Mouse (Mus musculus) intestine, postnatal 0 days (tissue): Measurements from ENCODE around the gene Ppp1ca. TPM values are rescaled to one million over a fixed set of nuclear protein-coding genes. Genes with fewer than 3 reads are reported as not detected.

Experiments used
- ATAC-seq: fragments of 200-750 bp; cut with Nextera tagmentation; 2 replicates; pipeline ENCODE4 v1.8.0; 2017; ENCODE audit warnings: mild to moderate bottlenecking, moderate TSS enrichment, moderate library complexity
- H3K27ac ChIP-seq: fragments of 300-500 bp; sonication (generic); 2 replicates; pipeline ENCODE4 v1.5.1; 2014; ENCODE audit warnings: mild to moderate bottlenecking, low read depth, low read length, moderate library complexity
- H3K27me3 ChIP-seq: fragments of 300-500 bp; sonication (generic); replicated peaks from 2 replicates; pipeline ENCODE4 v1.6.1; 2014; ENCODE audit warnings: low read length, mixed read lengths; ENCODE audit not compliant: control insufficient read depth, insufficient read depth
- H3K36me3 ChIP-seq: fragments of 300-500 bp; sonication (generic); 2 replicates; pipeline ENCODE4 v1.6.1; 2014; ENCODE audit warnings: mild to moderate bottlenecking, moderate library complexity; ENCODE audit not compliant: control insufficient read depth, insufficient read depth
- H3K4me1 ChIP-seq: fragments of 300-500 bp; sonication (generic); replicated peaks from 2 replicates; pipeline ENCODE4 v1.6.1; 2014; ENCODE audit warnings: antibody characterized with exemption, low read length, mixed read lengths; ENCODE audit not compliant: control insufficient read depth, insufficient read depth
- H3K4me2 ChIP-seq: fragments of 300-500 bp; sonication (generic); replicated peaks from 2 replicates; pipeline ENCODE4 v1.6.1; 2014; ENCODE audit warnings: low read depth, mild to moderate bottlenecking, moderate library complexity
- H3K4me3 ChIP-seq: fragments of 300-500 bp; sonication (generic); 2 replicates; pipeline ENCODE4 v1.5.1; 2014; ENCODE audit warnings: low read depth, low read length
- H3K9ac ChIP-seq: fragments of 300-500 bp; sonication (generic); 2 replicates; pipeline ENCODE4 v1.6.1; 2014; ENCODE audit warnings: mild to moderate bottlenecking, low read depth, low read length
- H3K9me3 ChIP-seq: fragments of 300-500 bp; sonication (generic); 2 replicates; pipeline ENCODE4 v1.6.1; 2016; ENCODE audit warnings: mixed run types; ENCODE audit not compliant: control insufficient read depth
- CTCF ChIP-seq: sonication (generic); IDR thresholded peaks from 2 replicates; pipeline ENCODE4 v1.5.1; 2016; ENCODE audit warnings: low read depth, mild to moderate bottlenecking, control low read depth, antibody characterized with exemption, moderate library complexity
- WGBS: fragments of 180-500 bp; shearing (Covaris S2); extraction: QIAGEN DNeasy Blood & Tissue Kit; methylation state at CpG from one replicate; pipeline ENCODE4 v1.1.7; 2014; 5-methylcytosine and 5-hydroxymethylcytosine counted together
- polyA plus RNA-seq: library from polyadenylated mRNA; unstranded; fragments of >200 nt; fragmentation: Nextera tagmentation; extraction: Ambion mirVana; gene quantifications from 2 replicates; pipeline ENCODE4 v1.2.1, GENCODE M21; 2015

Gene Ppp1ca
- polyA plus RNA-seq, 1 experiment from 2014 or later, result 382 TPM

DNA sequence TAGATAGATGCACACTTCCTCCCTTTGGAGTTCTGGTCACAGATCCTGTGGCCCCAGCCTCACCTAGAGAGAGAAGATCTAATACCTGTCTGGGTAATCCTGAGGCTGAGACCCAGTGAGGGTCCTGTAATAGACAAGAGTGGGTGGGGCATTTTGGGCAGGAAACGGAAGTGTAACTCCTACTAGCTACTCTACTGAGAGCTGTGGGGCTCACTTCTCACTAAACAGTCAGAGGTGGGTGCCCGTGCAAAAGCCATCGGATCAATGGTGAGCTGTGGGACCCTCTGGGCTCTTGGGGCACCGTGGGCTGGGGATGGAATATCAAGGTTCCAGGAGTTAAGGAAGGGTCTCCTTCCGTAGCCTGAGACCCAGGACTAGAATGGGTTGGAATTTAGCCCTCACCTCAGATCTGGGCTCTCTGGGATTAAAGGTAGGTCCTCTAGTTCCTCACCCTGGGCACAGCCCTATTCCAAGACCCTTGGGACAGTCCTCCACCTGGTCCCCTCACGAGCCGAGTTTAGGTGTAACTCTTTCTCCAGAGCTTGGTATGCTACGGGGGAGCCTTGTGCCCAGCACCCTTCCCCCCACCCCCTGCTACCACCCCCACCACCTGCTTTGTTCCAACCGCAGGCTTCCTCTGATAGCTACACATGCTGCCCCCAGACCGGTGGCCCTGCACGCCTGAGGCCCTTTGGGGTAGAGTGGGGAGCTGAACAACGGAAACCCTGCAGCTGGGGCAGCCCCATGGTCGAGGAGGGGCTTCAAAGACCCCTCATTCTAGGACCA is 37.2 kb upstream of the Ppp1ca start:
- H3K36me3 ChIP-seq, result peaks cover 75% of the 10 kb centered on the region
- H3K27ac ChIP-seq, result no peak overlapping the region
- H3K27me3 ChIP-seq, result no peaks in the 10 kb centered on the region
- 76% methylated on average over 13 of the region's 13 CpGs for WGBS
- H3K4me1 ChIP-seq, result peaks cover 4% of the 10 kb centered on the region; the same call in 1 of the 2 replicates
- no peaks in the 10 kb centered on the region for H3K9me3 ChIP-seq
- ATAC-seq, result no peak
- H3K9ac ChIP-seq, result no peak overlapping the region
- H3K4me2 ChIP-seq, result no peak overlapping the region
- no peak overlapping the region for H3K4me3 ChIP-seq
- TF ChIP-seq CTCF, result no peak

DNA sequence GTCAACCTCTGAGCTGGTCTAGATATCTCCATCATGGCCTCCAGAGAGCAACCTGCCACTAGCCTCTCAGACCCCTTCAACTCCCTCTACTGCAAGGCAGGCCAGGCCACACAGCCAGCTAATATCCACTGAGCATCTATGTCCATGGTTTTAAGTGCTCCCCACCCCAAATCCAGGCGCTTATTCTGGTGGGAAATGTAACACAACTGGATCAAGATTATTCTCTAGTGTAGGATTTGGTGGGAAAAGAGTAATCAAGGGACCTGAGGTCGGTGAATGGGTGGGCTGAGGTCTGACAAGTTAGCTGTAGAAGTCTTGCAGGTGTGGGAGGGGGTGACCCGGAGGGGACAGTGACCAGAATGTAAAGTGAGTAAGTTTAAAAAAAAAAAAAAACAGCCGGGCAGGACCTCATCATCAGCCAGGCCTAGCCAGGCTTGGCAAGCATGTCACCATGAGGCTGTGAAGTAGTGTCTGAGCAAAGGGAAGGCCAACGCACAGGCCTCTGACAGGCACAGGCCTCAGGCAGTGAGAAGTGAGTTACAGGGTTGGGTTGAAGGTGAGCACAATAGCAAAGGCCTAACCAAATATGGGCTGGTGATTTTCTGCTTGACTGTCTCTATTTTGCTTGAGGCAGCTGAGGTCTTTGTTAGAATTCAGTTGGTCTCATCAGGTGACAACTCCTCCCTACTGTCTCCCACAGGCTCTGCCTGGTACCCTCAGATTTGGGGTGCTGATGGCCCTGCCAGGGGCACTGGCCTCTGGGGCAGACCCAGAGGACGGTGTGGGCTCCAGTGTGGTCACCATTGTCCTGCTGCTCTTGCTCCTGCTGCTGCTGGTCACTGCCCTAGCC is 36.4 kb upstream of the Ppp1ca start:
- Histone ChIP-seq H3K4me3 (no peak overlapping the region), H3K27ac (no peak overlapping the region), H3K27me3 (no peaks in the 10 kb centered on the region), H3K36me3 (peaks cover 74% of the 10 kb centered on the region), H3K4me1 (no peaks in the 10 kb centered on the region), H3K9me3 (no peaks in the 10 kb centered on the region), H3K4me2 (no peak overlapping the region), H3K9ac (no peak overlapping the region)
- 80% methylated on average over 6 of the region's 6 CpGs for WGBS
- no peak for TF ChIP-seq CTCF
- ATAC-seq, result no peak

DNA sequence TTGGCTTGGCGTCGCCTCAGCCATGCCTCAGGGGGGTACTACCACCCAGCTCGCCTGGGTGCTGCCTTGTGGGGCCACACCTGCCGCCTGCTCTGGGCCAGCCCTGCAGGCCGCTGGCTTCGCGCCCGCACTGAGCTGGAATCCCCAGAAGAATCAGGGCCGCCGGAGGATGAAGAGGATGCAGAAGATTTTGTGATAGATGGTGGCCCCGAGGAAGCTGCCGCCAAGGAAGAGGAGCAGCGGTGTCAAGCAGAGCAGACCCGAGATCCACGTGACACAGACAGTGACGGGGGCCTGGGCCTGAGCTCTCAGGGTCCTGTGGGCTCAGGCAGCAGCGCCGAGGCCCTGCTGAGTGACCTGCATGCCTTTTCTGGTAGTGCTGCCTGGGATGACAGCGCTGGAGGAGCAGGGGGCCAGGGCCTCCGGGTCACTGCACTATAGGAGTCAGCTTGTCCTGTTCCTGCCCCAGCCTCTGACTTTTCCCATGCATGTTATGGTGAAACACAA is 35.7 kb upstream of the Ppp1ca start:
- Histone ChIP-seq H3K4me3 (no peak overlapping the region), H3K4me2 (no peak overlapping the region), H3K36me3 (peaks cover 74% of the 10 kb centered on the region), H3K27me3 (no peaks in the 10 kb centered on the region), H3K9ac (no peak overlapping the region), H3K27ac (no peak overlapping the region), H3K9me3 (no peaks in the 10 kb centered on the region), H3K4me1 (no peaks in the 10 kb centered on the region)
- ATAC-seq, result no peak
- 77% methylated on average over 20 of the region's 20 CpGs for WGBS
- no peak for TF ChIP-seq CTCF

DNA sequence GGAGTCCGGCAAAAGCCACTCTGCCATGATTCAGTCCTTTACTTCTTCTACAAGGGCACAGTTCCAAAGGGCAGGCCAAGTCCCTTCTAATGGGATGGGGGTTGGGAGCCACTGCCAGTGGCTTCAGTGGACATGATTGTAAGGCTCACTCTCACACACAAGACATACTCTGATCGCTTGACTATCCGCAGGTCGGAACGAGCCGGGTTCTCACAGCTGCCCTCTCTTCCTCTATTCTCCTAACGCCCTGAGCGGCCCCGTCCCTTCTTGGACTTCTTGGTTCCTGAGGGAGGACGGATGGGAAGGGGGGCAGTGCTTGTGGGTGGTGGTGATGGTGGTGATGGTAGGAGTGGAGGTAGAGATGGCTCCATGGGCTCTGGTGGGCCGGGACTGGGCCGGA is 35.1 kb upstream of the Ppp1ca start:
- TF ChIP-seq CTCF, result no peak
- Histone ChIP-seq H3K4me1 (no peaks in the 10 kb centered on the region), H3K9me3 (no peaks in the 10 kb centered on the region), H3K36me3 (peaks cover 71% of the 10 kb centered on the region), H3K27ac (no peak overlapping the region), H3K9ac (no peak overlapping the region), H3K4me2 (no peak overlapping the region), H3K27me3 (no peaks in the 10 kb centered on the region), H3K4me3 (no peak overlapping the region)
- 92% methylated on average over 12 of the region's 12 CpGs for WGBS
- ATAC-seq, result no peak

DNA sequence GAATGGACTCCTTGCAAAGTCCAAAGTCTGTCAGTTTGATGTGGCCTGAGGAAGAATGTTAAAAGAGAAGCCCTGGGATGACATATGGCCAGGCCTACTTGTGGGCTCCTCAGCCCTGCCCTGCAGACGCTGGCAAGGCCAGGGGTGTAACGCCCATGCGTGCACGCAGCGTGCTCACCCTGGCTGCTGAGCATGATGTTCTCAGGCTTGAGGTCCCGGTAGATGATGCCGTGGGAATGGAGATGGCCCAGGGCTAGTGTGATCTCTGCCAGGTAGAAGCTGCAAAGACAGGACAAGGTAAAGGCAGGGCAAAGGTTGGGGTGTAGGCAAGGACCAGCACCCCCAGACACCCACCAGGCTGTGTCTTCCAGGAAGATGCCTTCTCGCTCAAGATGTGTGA is 32.8 kb upstream of the Ppp1ca start:
- Histone ChIP-seq H3K4me1 (peaks cover 4% of the 10 kb centered on the region; the same call in 1 of the 2 replicates), H3K36me3 (peaks cover 50% of the 10 kb centered on the region), H3K9me3 (no peaks in the 10 kb centered on the region), H3K27ac (no peak overlapping the region), H3K27me3 (no peaks in the 10 kb centered on the region), H3K4me3 (no peak overlapping the region), H3K4me2 (no peak overlapping the region), H3K9ac (no peak overlapping the region)
- WGBS, result 98% methylated on average over 8 of the region's 8 CpGs
- no peak for TF ChIP-seq CTCF
- ATAC-seq, result no peak
